Mouse (Mus musculus) right cerebral cortex, postnatal 14 days (tissue): ENCODE measurements around the gene Rab25.
A peak's percentile ranks its signal among the peaks of the same experiment; 100 is the strongest.

Experiments
- DNase-seq: peaks from one replicate; pipeline ENCODE4 v3.0.0; 2022

Gene Rab25

GRCm38 (mm10) chr3:88540085-88540484 lies 8.0 kb downstream of the Rab25 start:
- DNase-seq: no peak

GRCm38 (mm10) chr3:88539397-88539796 lies 8.7 kb downstream of the Rab25 start:
- no peak for DNase-seq

GRCm38 (mm10) chr3:88538271-88539145 lies 9.6 kb downstream of the Rab25 start:
- no peak for DNase-seq

GRCm38 (mm10) chr3:88537146-88537545 lies 11.0 kb downstream of the Rab25 start:
- DNase-seq: no peak

GRCm38 (mm10) chr3:88536103-88536930 lies 11.8 kb downstream of the Rab25 start:
- DNase-seq: peak; percentile 69

GRCm38 (mm10) chr3:88535527-88535926 lies 12.6 kb downstream of the Rab25 start:
- no peak for DNase-seq

- DNase-seq: no peak
Observed at GRCm38 (mm10) chr3:88535005-88535404, 13.1 kb downstream of the Rab25 start.

- no peak for DNase-seq
Observed at GRCm38 (mm10) chr3:88533706-88534105, 14.4 kb downstream of the Rab25 start.

GRCm38 (mm10) chr3:88532689-88533511 lies 15.2 kb downstream of the Rab25 start:
- DNase-seq: no peak

GRCm38 (mm10) chr3:88532299-88532674 lies 15.8 kb downstream of the Rab25 start, which contains the start of gene Mex3a:
Mex3a (plus strand) TSS chr3:88532395.
- no peak for DNase-seq

GRCm38 (mm10) chr3:88531348-88532298 lies 16.5 kb downstream of the Rab25 start:
- peak; percentile 86 for DNase-seq

- no peak for DNase-seq
Observed at GRCm38 (mm10) chr3:88530082-88530864, 17.8 kb downstream of the Rab25 start.

GRCm38 (mm10) chr3:88529204-88530000 lies 18.7 kb downstream of the Rab25 start:
- no peak for DNase-seq

- no peak for DNase-seq
Observed at GRCm38 (mm10) chr3:88528646-88529045, 19.5 kb downstream of the Rab25 start.

- no peak for DNase-seq
Observed at GRCm38 (mm10) chr3:88527565-88527964, 20.5 kb downstream of the Rab25 start.

- DNase-seq: peak; percentile 85
Observed at GRCm38 (mm10) chr3:88526157-88527131, 21.7 kb downstream of the Rab25 start.

- no peak for DNase-seq
Observed at GRCm38 (mm10) chr3:88525021-88525420, 23.1 kb downstream of the Rab25 start.

- DNase-seq: no peak
Observed at GRCm38 (mm10) chr3:88523027-88523426, 25.1 kb downstream of the Rab25 start.
